Mouse (Mus musculus) cerebellum, postnatal 36 days (tissue): ENCODE data around the gene Uso1.

Experiments used
- DNase-seq, 2 experiments: peaks; one replicate each; pipeline ENCODE4 v3.0.0; 2021 to 2022; ENCODE audit warnings: mixed read lengths in 2 of 2

The Uso1 gene

GRCm38 (mm10) chr5:92198266-92198665, 60.5 kb downstream of the Uso1 start:
- no peak for DNase-seq

- DNase-seq = no peak
These were observed 66.7 kb downstream of the Uso1 start for GRCm38 (mm10) chr5:92204162-92205036.

- no peak for DNase-seq
These were observed 67.4 kb downstream of the Uso1 start for GRCm38 (mm10) chr5:92205184-92205583.

- no peak for DNase-seq
These were observed 68.0 kb downstream of the Uso1 start for GRCm38 (mm10) chr5:92205706-92206105.

- DNase-seq = no peak
These were observed 68.4 kb downstream of the Uso1 start for GRCm38 (mm10) chr5:92206121-92206520.

- DNase-seq = no peak
These were observed 72.5 kb downstream of the Uso1 start for GRCm38 (mm10) chr5:92210205-92210604.

GRCm38 (mm10) chr5:92212231-92212630, 74.5 kb downstream of the Uso1 start:
- DNase-seq = no peak

GRCm38 (mm10) chr5:92215308-92215707, 77.6 kb downstream of the Uso1 start, which contains the start of gene U90926:
U90926 (minus strand) TSS chr5:92215408.
- no peak for DNase-seq

GRCm38 (mm10) chr5:92218915-92219793, 81.4 kb downstream of the Uso1 start:
- DNase-seq = no peak

- DNase-seq = peak in 1 of 2 experiments; percentile 19
These were observed 82.1 kb downstream of the Uso1 start for GRCm38 (mm10) chr5:92219826-92220225.

- peak; percentile 35 to 40 for DNase-seq
These were observed 82.7 kb downstream of the Uso1 start for GRCm38 (mm10) chr5:92220287-92220902.

- no peak for DNase-seq
These were observed 90.0 kb downstream of the Uso1 start for GRCm38 (mm10) chr5:92227782-92228181.

- DNase-seq = no peak
These were observed 91.0 kb downstream of the Uso1 start for GRCm38 (mm10) chr5:92228776-92229175.

- DNase-seq = no peak
These were observed 91.8 kb downstream of the Uso1 start for GRCm38 (mm10) chr5:92229514-92229913.

GRCm38 (mm10) chr5:92230306-92230705, 92.6 kb downstream of the Uso1 start:
- DNase-seq = no peak

- DNase-seq = no peak
These were observed 94.1 kb downstream of the Uso1 start for GRCm38 (mm10) chr5:92231836-92232235.

- DNase-seq = no peak
These were observed 95.6 kb downstream of the Uso1 start for GRCm38 (mm10) chr5:92233366-92233765.

GRCm38 (mm10) chr5:92234939-92235557, 97.3 kb downstream of the Uso1 start:
- DNase-seq = no peak

- peak; percentile 71 to 81 for DNase-seq
These were observed 101.8 kb downstream of the Uso1 start for GRCm38 (mm10) chr5:92239333-92240232.

GRCm38 (mm10) chr5:92240769-92241168, 103.0 kb downstream of the Uso1 start:
- DNase-seq = no peak

- no peak for DNase-seq
These were observed 107.2 kb downstream of the Uso1 start for GRCm38 (mm10) chr5:92244900-92245299.

GRCm38 (mm10) chr5:92245483-92245882, 107.7 kb downstream of the Uso1 start:
- no peak for DNase-seq
